Mouse (Mus musculus) right cerebral cortex, postnatal 36 days (tissue): ENCODE data around the gene 2410141K09Rik.
"Not testable (repeated sequence)": the region's sequence is repeated elsewhere in the genome, so short reads cannot be mapped to it uniquely, and the experiment has no call there.

Experiments used
- DNase-seq, 2 experiments: peaks; one replicate each; pipeline ENCODE4 v3.0.0; 2022; ENCODE audit warnings: low spot score in 2 of 2, mixed read lengths in 1 of 2

2410141K09Rik gene

GRCm38 (mm10) chr13:66441018-66441417 lies at the start of gene 2410141K09Rik:
Gene 2410141K09Rik, minus strand, starts transcription at chr13:66441118.
- DNase-seq: not testable (repeated sequence)

GRCm38 (mm10) chr13:66426858-66427257 lies 14.1 kb downstream of the 2410141K09Rik start:
- DNase-seq: not testable (repeated sequence)

GRCm38 (mm10) chr13:66414962-66415361 lies 26.0 kb downstream of the 2410141K09Rik start:
- not testable (repeated sequence) for DNase-seq
